Mouse (Mus musculus) embryo, embryonic 10 days (tissue): ENCODE results near the gene Sost.
A peak's percentile ranks its signal among the peaks of the same experiment; 100 is the strongest.

Source experiments
- DNase-seq: peaks from one replicate; pipeline ENCODE4 v3.0.0-alpha.2; 2015; ENCODE audit warnings: low spot score

Gene Sost

DNA sequence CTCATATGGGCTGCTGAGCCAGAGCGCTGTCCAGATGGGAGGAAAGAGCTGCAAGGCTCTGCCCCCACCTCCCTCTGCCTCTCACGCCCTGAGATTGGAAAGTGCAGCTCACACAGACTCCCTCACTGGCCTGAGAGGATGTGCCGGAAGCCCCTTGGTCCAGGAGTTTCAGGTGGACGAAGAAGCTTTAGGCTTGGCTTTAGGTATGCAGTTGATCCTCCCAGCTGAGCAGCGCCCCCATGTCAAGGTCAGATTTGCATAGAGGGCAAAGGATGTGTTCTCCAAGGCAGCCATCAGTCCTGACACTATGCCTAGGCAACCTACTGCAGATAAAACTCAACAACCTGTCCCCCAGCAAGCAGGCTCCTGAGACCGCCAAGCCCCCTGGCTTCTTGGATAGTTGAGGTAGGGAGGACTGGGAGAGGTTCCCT, 16.2 kb upstream of the Sost start:
- DNase-seq: no peak

DNA sequence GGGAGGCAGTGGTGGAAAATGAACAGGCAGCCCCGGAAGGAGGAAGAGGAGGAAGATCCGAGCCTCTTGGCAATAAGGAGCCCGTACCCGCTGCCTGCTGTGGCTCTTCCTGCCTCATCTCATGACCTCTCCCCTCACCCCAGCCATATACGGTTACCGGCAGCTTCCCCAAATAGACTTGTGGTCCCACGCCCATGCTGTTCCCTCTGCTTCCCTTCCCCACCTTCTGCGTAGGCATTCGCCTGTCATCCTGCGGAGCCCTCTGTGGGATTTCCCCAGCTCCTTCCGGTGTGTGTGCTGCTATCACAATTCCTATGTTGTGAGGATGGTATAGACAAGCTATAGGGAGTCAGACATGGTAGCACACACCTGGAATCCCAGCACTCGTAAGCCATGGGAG, 15.0 kb upstream of the Sost start:
- no peak for DNase-seq

DNA sequence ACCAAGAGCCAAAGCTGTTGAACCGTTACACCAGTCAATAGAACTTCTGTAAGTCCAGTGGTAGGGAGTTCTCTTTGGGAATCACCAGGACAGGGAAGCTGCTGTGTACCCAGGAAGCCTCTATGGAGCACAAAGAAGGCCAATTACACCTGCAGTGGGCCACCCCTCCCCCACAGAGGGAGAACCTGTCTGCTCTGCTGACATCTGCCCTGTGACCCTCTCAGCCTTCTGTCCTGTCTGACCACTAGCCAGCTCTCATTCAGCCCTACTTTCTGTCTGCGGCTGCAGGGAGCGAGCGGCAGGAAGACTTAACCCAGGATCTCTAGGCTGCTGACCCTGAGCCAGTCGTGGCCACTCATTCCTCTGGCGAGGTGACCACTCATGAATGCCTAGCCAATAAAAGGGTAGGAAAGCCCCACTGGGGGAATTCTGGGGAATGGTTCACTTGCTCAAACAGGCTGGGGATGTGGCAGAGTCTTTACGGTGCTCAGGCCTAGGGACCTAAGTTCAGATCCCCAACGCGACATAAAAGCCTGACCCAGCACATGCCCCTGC, 13.9 kb upstream of the Sost start:
- DNase-seq: no peak

GRCm38 (mm10) chr11:101979140-101979539, 12.3 kb upstream of the Sost start:
- no peak for DNase-seq

- no peak for DNase-seq
Measured at GRCm38 (mm10) chr11:101976949-101977348, 10.1 kb upstream of the Sost start.

GRCm38 (mm10) chr11:101974923-101975322, 8.1 kb upstream of the Sost start:
- peak; percentile 58 for DNase-seq

DNA sequence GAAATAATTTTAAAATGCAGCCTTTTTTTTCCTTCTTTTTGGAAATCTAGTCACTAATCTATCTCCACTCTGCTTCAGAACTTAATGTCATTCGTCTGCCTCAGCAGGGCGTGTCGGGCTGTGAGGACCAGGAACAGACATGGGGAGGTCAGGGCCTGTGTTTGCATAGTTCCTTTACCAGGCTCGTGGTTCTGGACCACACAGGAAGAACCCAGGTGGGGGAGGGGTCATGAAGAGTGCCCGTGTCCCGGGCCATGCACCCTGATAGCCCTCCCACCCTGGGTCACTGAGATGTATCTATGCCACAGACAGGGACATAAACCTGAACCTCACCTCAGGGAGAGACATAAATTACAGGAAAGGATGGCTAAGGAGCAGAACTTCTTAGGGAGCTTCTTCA, 7.4 kb upstream of the Sost start:
- DNase-seq: no peak

GRCm38 (mm10) chr11:101973496-101973895, 6.7 kb upstream of the Sost start:
- DNase-seq: no peak

- DNase-seq: no peak
Measured at GRCm38 (mm10) chr11:101972651-101973050, 5.8 kb upstream of the Sost start.

GRCm38 (mm10) chr11:101972097-101972496, 5.3 kb upstream of the Sost start:
- DNase-seq: no peak

DNA sequence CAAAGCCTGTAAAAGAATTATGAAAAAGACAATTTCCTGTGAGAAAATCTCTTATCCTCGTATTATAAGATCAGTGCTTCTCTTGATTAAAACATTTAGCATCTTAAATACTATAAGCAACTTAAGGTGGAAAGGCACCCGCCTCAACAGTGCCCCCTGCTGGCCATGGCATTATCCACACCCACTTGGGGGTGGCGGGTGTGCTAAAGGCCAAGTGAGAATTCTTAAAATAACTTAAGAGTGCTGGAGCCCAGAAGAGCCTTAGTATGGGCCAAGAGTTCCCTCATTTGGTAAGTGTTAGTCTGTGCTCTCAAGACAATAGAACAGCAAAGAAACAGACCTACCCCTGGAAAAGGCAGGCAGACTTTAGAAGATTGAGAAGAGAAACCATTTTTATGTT, 4.6 kb upstream of the Sost start:
- no peak for DNase-seq

- no peak for DNase-seq
Measured at GRCm38 (mm10) chr11:101969835-101970234, 3.0 kb upstream of the Sost start.

- peak; percentile 94 for DNase-seq
Measured at GRCm38 (mm10) chr11:101968791-101969190, 2.0 kb upstream of the Sost start.

DNA sequence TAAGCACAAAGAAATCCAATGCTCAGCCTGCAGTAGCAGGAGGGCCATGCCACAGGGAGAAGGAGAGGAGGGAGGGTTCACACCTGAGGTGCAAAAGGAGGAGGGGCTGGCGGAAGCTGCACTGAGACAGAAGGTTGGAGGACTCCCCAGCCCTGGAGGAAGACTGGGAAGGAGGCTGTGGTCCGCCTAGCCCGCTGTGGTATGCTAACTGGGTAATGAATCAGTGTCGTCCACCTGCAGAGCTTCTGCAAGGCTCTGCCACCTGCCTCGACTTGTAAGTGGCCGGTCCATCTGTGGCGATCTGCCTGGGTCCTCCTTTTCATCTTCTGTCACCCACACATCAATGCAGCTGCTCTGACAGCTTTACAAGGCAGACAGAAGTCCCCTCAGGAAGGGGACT, 1.5 kb upstream of the Sost start:
- no peak for DNase-seq

GRCm38 (mm10) chr11:101965553-101965952, 1.3 kb downstream of the Sost start:
- no peak for DNase-seq

DNA sequence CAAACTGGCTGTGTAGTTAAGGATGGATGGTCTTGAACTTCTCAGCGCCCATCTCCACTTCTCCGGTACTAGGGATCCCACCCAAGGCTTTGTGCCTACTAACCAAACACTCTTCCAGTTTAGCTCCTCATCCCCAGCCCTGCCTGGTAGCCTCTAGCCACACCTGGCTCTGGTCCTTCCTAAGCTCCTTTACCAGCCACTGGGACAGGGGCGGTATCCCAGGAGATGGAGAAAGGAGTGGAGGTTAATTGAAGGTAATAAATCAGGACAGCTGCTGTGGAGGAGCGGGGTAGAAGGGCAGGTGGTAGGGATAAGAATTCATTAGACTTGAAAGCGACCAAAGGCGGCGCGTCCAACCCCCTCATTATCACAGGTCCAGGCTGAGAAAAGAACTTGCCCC, 2.2 kb downstream of the Sost start:
- peak; percentile 61 for DNase-seq

- DNase-seq: peak; percentile 71
Measured at GRCm38 (mm10) chr11:101963473-101964291, 3.1 kb downstream of the Sost start.

DNA sequence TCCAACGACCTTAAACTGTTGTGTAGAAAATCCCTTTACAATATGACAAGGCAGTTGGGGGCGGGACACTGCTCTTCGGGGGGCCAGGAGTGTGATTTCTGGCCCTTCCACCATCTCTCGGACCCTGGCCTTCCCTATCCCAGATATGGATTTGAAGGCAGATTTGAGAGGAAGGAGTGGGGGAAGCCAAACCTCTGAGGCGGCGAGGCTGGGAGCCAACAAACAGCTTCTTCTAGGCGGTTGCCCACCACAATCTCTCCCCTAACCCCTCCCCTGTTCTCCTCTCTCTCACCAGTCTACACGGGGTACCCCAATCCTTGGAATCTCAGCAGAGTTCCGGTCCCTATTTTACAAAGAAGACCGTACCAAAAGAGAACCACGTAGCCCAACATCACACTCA, 3.8 kb downstream of the Sost start:
- no peak for DNase-seq

- DNase-seq: no peak
Measured at GRCm38 (mm10) chr11:101957476-101957875, 9.3 kb downstream of the Sost start.

- DNase-seq: no peak
Measured at GRCm38 (mm10) chr11:101953441-101953840, 13.4 kb downstream of the Sost start.

- DNase-seq: peak; percentile 53
Measured at GRCm38 (mm10) chr11:101952541-101953341, 14.1 kb downstream of the Sost start.

- DNase-seq: no peak
Measured at GRCm38 (mm10) chr11:101950021-101950420, 16.8 kb downstream of the Sost start.

DNA sequence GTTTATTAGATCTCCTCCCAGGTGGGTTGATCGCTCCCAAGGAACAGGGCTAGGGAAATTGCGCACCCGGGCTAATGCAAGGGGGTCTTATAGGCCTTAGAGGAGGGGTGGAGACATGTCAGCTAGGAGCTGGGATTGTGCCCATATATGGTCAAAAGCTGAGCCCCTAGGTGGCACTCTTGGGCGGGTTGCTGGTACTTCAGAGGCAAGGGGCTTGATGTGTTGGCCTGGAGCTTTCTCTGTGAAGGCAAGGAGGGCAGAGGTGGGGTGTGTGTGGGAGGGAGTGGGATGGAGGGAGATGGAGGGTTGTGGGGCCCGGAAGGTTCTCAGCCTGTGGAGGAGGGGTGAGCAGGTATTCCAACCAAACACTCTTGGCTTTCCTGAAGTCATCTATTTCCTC, 20.3 kb downstream of the Sost start:
- DNase-seq: peak; percentile 59
